In the genomic region with DNA sequence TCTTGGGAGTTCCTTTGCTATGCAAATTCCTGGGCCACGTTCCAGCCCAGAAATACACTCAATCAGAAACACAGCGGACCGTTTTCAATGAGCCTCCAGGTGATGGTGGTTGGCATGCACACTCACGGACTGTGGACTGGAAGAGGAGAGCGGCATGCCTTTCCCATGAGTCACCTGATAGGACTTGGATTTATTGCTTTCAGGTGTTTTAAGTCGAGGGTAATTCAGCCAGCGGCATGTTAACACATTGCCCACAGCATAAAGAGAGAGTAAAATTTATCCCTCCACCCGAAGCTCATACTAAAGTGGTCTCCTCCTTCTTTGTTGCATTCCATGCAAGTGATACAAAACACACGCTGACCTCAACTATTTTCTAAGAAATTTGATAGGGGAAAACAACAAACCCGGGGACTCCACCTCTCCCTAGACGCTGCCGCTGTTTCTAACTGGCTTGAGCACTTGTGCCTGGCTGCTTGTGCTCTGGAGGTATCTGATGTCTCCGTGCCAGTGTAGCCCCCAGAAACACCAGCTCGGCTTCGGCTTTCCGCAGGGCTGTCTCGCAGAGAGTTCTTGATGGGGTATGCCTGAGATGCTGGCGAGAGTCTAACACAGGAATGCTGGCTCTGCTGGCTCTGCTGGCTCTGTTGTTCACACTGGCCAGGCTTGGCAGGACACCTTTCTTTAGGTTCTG, we compare ENCODE assay signal across 8 mouse cellular contexts.
DNase-seq lines count a peak whose midpoint lies in the region; ATAC-seq and TF ChIP-seq lines count a peak whose summit lies in the region.

No protein-coding gene starts in this region.

- no peak overlapping the region for H3K4me3 ChIP-seq in midbrain, embryonic 13.5 days (replicated peaks)
- no peak overlapping the region for H3K4me3 ChIP-seq in midbrain, embryonic 16.5 days (ENCODE audit: low read depth, low read length)
- peak overlapping the region; percentile 22 for H3K4me3 ChIP-seq in embryonic facial prominence, embryonic 15.5 days (replicated peaks)
- H3K4me3 ChIP-seq in myocyte: no peak overlapping the region

- ATAC-seq in midbrain, embryonic 13.5 days: no peak
- no peak for ATAC-seq in midbrain, embryonic 16.5 days
- ATAC-seq in embryonic facial prominence, embryonic 15.5 days (ENCODE audit: insufficient number of reproducible peaks, low FRiP score, low TSS enrichment, low read depth): peak; percentile 75
- no peak for ATAC-seq in cerebellum, adult (ENCODE audit: insufficient number of reproducible peaks, low FRiP score, low TSS enrichment)

- no peak overlapping the region for H3K9ac ChIP-seq in midbrain, embryonic 13.5 days (replicated peaks)
- H3K9ac ChIP-seq in midbrain, embryonic 16.5 days (ENCODE audit: low read depth, low read length): no peak overlapping the region
- no peak overlapping the region for H3K9ac ChIP-seq in embryonic facial prominence, embryonic 15.5 days

- peak; percentile 29 to 45 for DNase-seq in heart, postnatal 36 days
- peak; percentile 60 to 76 for DNase-seq in kidney, postnatal 4 days
- DNase-seq in cerebellum, adult 8-10 months: no peak

- no peak overlapping the region for H3K4me2 ChIP-seq in midbrain, embryonic 13.5 days (replicated peaks)
- no peak overlapping the region for H3K4me2 ChIP-seq in midbrain, embryonic 16.5 days (ENCODE audit: low read length)
- peak overlapping the region; percentile 50 for H3K4me2 ChIP-seq in embryonic facial prominence, embryonic 15.5 days (replicated peaks)
- peak overlapping the region; percentile 85 for H3K4me2 ChIP-seq in myocyte (ENCODE audit: low read depth)

- H3K4me1 ChIP-seq in midbrain, embryonic 13.5 days (replicated peaks): no peaks in the 10 kb centered on the region; the same call in 1 of the 2 replicates
- H3K4me1 ChIP-seq in midbrain, embryonic 16.5 days (ENCODE audit: control insufficient read depth, insufficient read depth, low read length): peaks cover 3% of the 10 kb centered on the region; the same call in 1 of the 2 replicates
- peaks cover 22% of the 10 kb centered on the region for H3K4me1 ChIP-seq in embryonic facial prominence, embryonic 15.5 days

- no peaks in the 10 kb centered on the region for H3K36me3 ChIP-seq in midbrain, embryonic 13.5 days
- H3K36me3 ChIP-seq in midbrain, embryonic 16.5 days (ENCODE audit: control insufficient read depth, insufficient read depth, low read length): no peaks in the 10 kb centered on the region
- no peaks in the 10 kb centered on the region for H3K36me3 ChIP-seq in embryonic facial prominence, embryonic 15.5 days
- no peaks in the 10 kb centered on the region for H3K36me3 ChIP-seq in myocyte (ENCODE audit: control insufficient read depth, insufficient read depth)

- peak; percentile 35 for TF ChIP-seq POLR2A in myocyte (IDR thresholded peaks at IDR 0.05; ENCODE audit: insufficient read length, low read depth)

- 64% methylated on average over 18 of the region's 18 CpGs for WGBS in midbrain, embryonic 13.5 days
- 56% methylated on average over 18 of the region's 18 CpGs for WGBS in midbrain, embryonic 16.5 days
- WGBS in embryonic facial prominence, embryonic 15.5 days: 5% methylated on average over 18 of the region's 18 CpGs

- H3ac ChIP-seq in myocyte (ENCODE audit: control insufficient read depth, insufficient read length): no peak overlapping the region

- H3K27ac ChIP-seq in midbrain, embryonic 13.5 days: 0 out of 2 replicates have a peak overlapping the region, but pooled peaks have one; percentile 19
- H3K27ac ChIP-seq in midbrain, embryonic 16.5 days (ENCODE audit: low read length): no peak overlapping the region
- peak overlapping the region; percentile 92 for H3K27ac ChIP-seq in embryonic facial prominence, embryonic 15.5 days (replicated peaks)

- intact Hi-C loops in heart, postnatal 36 days (cut with DNase I): loop anchor here (1.0 to 5.0 kb wide), 5 partner anchors 27 to 323 kb away; a partner anchor contains a TSS

- H3K27me3 ChIP-seq in midbrain, embryonic 13.5 days: no peaks in the 10 kb centered on the region
- H3K27me3 ChIP-seq in midbrain, embryonic 16.5 days (ENCODE audit: control insufficient read depth, insufficient read depth, low read depth, low read length): no peaks in the 10 kb centered on the region; the same call in 1 of the 2 replicates
- no peaks in the 10 kb centered on the region for H3K27me3 ChIP-seq in embryonic facial prominence, embryonic 15.5 days
- H3K27me3 ChIP-seq in myocyte (ENCODE audit: control insufficient read depth, insufficient read depth, insufficient read length): no peaks in the 10 kb centered on the region

- no peaks in the 10 kb centered on the region for H3K79me2 ChIP-seq in myocyte (ENCODE audit: control insufficient read depth, insufficient read depth)

- no peaks in the 10 kb centered on the region for H3K9me3 ChIP-seq in midbrain, embryonic 13.5 days
- H3K9me3 ChIP-seq in midbrain, embryonic 16.5 days (replicated peaks; ENCODE audit: control insufficient read depth, low read length, poor library complexity, severe bottlenecking): no peaks in the 10 kb centered on the region
- H3K9me3 ChIP-seq in embryonic facial prominence, embryonic 15.5 days (replicated peaks): no peaks in the 10 kb centered on the region

TF ChIP-seq in myocyte, 11 proteins besides CTCF, POLR2A, EP300 and RAD21:
- peak; percentile 34 for TF ChIP-seq TCF3 (IDR thresholded peaks at IDR 0.05; ENCODE audit: insufficient read length, low read depth)
- TF ChIP-seq E2F4 (IDR thresholded peaks at IDR 0.05; ENCODE audit: insufficient read depth): no peak
- no peak for TF ChIP-seq POLR2AphosphoS2 (IDR thresholded peaks at IDR 0.05; ENCODE audit: insufficient read length, low read depth)
- TF ChIP-seq TCF12 (IDR thresholded peaks at IDR 0.05; ENCODE audit: insufficient read depth, poor library complexity, severe bottlenecking): peak; percentile 88
- no peak for TF ChIP-seq USF1 (IDR thresholded peaks at IDR 0.05; ENCODE audit: low read depth)
- peak; percentile 38; the same call in 1 of the 2 replicates for TF ChIP-seq CEBPB (IDR thresholded peaks at IDR 0.05; ENCODE audit: insufficient read depth, poor library complexity, severe bottlenecking)
- TF ChIP-seq MYOG (IDR thresholded peaks at IDR 0.05; ENCODE audit: control insufficient read depth in 1 of 3, insufficient read depth in 1 of 3, insufficient read length in 2 of 3, low read depth in 2 of 3): peak in 1 of 3 experiments; percentile 72
- TF ChIP-seq MYOD1 (IDR thresholded peaks at IDR 0.05; ENCODE audit: control insufficient read depth in 1 of 3, insufficient read length in 2 of 3, low read depth in 2 of 3): peak in 2 of 3 experiments; percentile 64 to 83

Comparison
In these comparisons a context has a peak if more than half of its experiments do, and no peak if none do; other contexts are left out.
1. H3K4me2 ChIP-seq: peak in embryonic facial prominence, embryonic 15.5 days (single experiment) and myocyte (single experiment); none in midbrain, embryonic 13.5 days (single experiment) and midbrain, embryonic 16.5 days (single experiment).